In the genomic region with DNA sequence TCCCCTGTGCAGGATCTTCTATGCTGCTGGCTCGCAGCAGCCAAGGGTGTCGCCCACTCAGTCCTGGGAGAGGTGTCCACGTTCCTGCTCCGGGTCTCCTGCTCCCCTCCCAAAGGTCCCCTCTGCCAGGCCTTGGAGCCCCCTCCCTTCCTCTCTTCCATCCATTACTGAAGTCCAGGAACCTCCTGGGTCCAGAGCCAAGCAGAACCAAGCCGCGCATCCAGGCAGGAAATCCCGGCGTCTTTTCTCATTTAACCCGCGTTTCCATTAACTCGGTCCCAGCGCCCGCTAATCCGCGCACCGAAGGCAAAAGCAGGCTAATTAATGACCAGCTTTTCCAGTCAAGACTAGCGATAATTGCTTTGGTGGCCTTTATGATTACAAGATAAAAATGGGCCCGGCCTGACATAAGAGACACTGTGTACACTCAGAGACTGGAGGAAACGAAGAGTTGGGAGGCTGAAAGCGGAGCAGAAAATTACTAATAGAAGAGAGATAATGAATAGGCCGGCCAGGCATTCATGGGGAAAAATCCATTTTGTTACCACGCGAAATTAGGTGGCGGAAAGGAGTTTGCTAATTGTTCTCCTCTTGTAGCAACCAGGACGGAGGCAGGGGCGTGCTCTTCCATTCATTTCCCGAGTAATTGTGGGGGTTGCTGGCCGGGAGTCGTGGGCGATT, we compare ENCODE assay signal across 9 mouse cellular contexts.
DNase-seq lines count a peak whose midpoint lies in the region; ATAC-seq and TF ChIP-seq lines count a peak whose summit lies in the region.
"Had no signal": no experiment of that assay in that cellular context is flagged by ENCODE, and none has a peak within 500 bp of the region (broad histone marks: within the 10 kb centered on the region; RNA-seq: fewer than 3 reads in every experiment).

No protein-coding gene starts in this region.

- ATAC-seq in lung, embryonic 14.5 days (ENCODE audit: insufficient read depth): peak; percentile 30; the same call in 1 of the 2 replicates
- peak; percentile 44 for ATAC-seq in forebrain, embryonic 13.5 days
- ATAC-seq in limb, embryonic 15.5 days (ENCODE audit: insufficient number of reproducible peaks, low FRiP score, low TSS enrichment, low read depth): no peak
- no peak for ATAC-seq in stomach, postnatal 0 days (ENCODE audit: low FRiP score, low TSS enrichment)
- ATAC-seq in erythroblast, adult 5-6 weeks (replicated peaks; ENCODE audit: low FRiP score, poor library complexity, severe bottlenecking): no peak
- ATAC-seq: inflammation-experienced regulatory T-cells, adult 6 months had no signal

- no peak for TF ChIP-seq CTCF in lung, embryonic 14.5 days (IDR thresholded peaks at IDR 0.05; ENCODE audit: low read depth)
- no peak for TF ChIP-seq CTCF in stomach, postnatal 0 days (IDR thresholded peaks at IDR 0.05; ENCODE audit: low read depth)

- H3K27ac ChIP-seq in lung, embryonic 14.5 days (ENCODE audit: low read depth): no peak overlapping the region
- peak overlapping the region; percentile 93 for H3K27ac ChIP-seq in forebrain, embryonic 13.5 days
- no peak overlapping the region for H3K27ac ChIP-seq in limb, embryonic 15.5 days
- no peak overlapping the region for H3K27ac ChIP-seq in stomach, postnatal 0 days (replicated peaks)

- peak overlapping the region; percentile 25; the same call in 1 of the 2 replicates for H3K4me3 ChIP-seq in lung, embryonic 14.5 days (ENCODE audit: low read depth, low read length)
- H3K4me3 ChIP-seq in forebrain, embryonic 13.5 days: peak overlapping the region; percentile 73
- peak overlapping the region; percentile 29 for H3K4me3 ChIP-seq in limb, embryonic 15.5 days
- H3K4me3 ChIP-seq in stomach, postnatal 0 days (ENCODE audit: low read depth, low read length): no peak overlapping the region; the same call in 1 of the 2 replicates

- DNase-seq in lung, embryonic 14.5 days: no peak
- no peak for DNase-seq in lung, postnatal 14 days
- DNase-seq in stomach, postnatal 0 days (ENCODE audit: low spot score): no peak
- DNase-seq in adrenal gland, postnatal 25 days: no peak
- DNase-seq: cerebellum, postnatal 36 days had no signal

- H3K9me3 ChIP-seq in lung, embryonic 14.5 days (ENCODE audit: low read depth, low read length): no peaks in the 10 kb centered on the region
- H3K9me3 ChIP-seq in forebrain, embryonic 13.5 days (replicated peaks): no peaks in the 10 kb centered on the region
- no peaks in the 10 kb centered on the region for H3K9me3 ChIP-seq in limb, embryonic 15.5 days
- no peaks in the 10 kb centered on the region for H3K9me3 ChIP-seq in stomach, postnatal 0 days (ENCODE audit: control insufficient read depth, low read length)

- TF ChIP-seq EP300 in stomach, postnatal 0 days (optimal IDR thresholded peaks at IDR 0.05): no peak

- 0 out of 2 replicates have a peak, but pooled peaks cover 4% of the 10 kb centered on the region for H3K4me1 ChIP-seq in lung, embryonic 14.5 days (ENCODE audit: insufficient read depth)
- peaks cover 74% of the 10 kb centered on the region for H3K4me1 ChIP-seq in forebrain, embryonic 13.5 days
- peaks cover 19% of the 10 kb centered on the region for H3K4me1 ChIP-seq in limb, embryonic 15.5 days
- H3K4me1 ChIP-seq in stomach, postnatal 0 days (replicated peaks; ENCODE audit: control insufficient read depth, insufficient read depth): no peaks in the 10 kb centered on the region

- H3K36me3 ChIP-seq in lung, embryonic 14.5 days (ENCODE audit: insufficient read depth): no peaks in the 10 kb centered on the region
- no peaks in the 10 kb centered on the region; the same call in 1 of the 2 replicates for H3K36me3 ChIP-seq in forebrain, embryonic 13.5 days (ENCODE audit: poor library complexity, severe bottlenecking)
- H3K36me3 ChIP-seq in limb, embryonic 15.5 days: no peaks in the 10 kb centered on the region
- H3K36me3 ChIP-seq in stomach, postnatal 0 days (ENCODE audit: control insufficient read depth, insufficient read depth, low read length): no peaks in the 10 kb centered on the region

- WGBS in lung, embryonic 14.5 days: 6% methylated on average over 30 of the region's 30 CpGs
- WGBS in forebrain, embryonic 13.5 days: under 1% methylated on average over 29 of the region's 30 CpGs
- WGBS in limb, embryonic 15.5 days: 5% methylated on average over 30 of the region's 30 CpGs
- 9% methylated on average over 30 of the region's 30 CpGs for WGBS in stomach, postnatal 0 days

- H3K27me3 ChIP-seq in lung, embryonic 14.5 days (ENCODE audit: insufficient read depth, low read length): peaks cover 65% of the 10 kb centered on the region
- H3K27me3 ChIP-seq in forebrain, embryonic 13.5 days: peaks cover 70% of the 10 kb centered on the region
- peaks cover 72% of the 10 kb centered on the region for H3K27me3 ChIP-seq in limb, embryonic 15.5 days
- H3K27me3 ChIP-seq in stomach, postnatal 0 days (ENCODE audit: control insufficient read depth, insufficient read depth, low read length): peaks cover 14% of the 10 kb centered on the region

- peak overlapping the region; percentile 51 for H3K4me2 ChIP-seq in lung, embryonic 14.5 days
- peak overlapping the region; percentile 68 for H3K4me2 ChIP-seq in forebrain, embryonic 13.5 days
- H3K4me2 ChIP-seq in limb, embryonic 15.5 days: peak overlapping the region; percentile 53
- 0 out of 2 replicates have a peak overlapping the region, but pooled peaks have one; percentile 29 for H3K4me2 ChIP-seq in stomach, postnatal 0 days (replicated peaks; ENCODE audit: low read depth)

- no peak overlapping the region for H3K9ac ChIP-seq in lung, embryonic 14.5 days
- peak overlapping the region; percentile 73 for H3K9ac ChIP-seq in forebrain, embryonic 13.5 days
- no peak overlapping the region for H3K9ac ChIP-seq in limb, embryonic 15.5 days
- H3K9ac ChIP-seq in stomach, postnatal 0 days (ENCODE audit: low read length): no peak overlapping the region

Comparison
In these comparisons a context has a peak if more than half of its experiments do, and no peak if none do; other contexts are left out.
1. ATAC-seq: peak in lung, embryonic 14.5 days (single experiment) and forebrain, embryonic 13.5 days (single experiment); none in limb, embryonic 15.5 days (single experiment), stomach, postnatal 0 days (single experiment) and erythroblast, adult 5-6 weeks (single experiment).
2. Peak in every context shown above with its lines, with median percentiles within 50 percentile points of each other: H3K4me2 ChIP-seq.